Mouse (Mus musculus) neural tube, postnatal 0 days (tissue): ENCODE data around the gene Nars2. TPM values are rescaled to one million over a fixed set of nuclear protein-coding genes. Genes with fewer than 3 reads are reported as not detected.

ENCODE experiments used
- polyA plus RNA-seq: library from polyadenylated mRNA; unstranded; fragments of >200 nt; fragmentation: Nextera tagmentation; extraction: Ambion mirVana; gene quantifications from 2 replicates; pipeline ENCODE4 v1.2.1, GENCODE M21; 2015

The Nars2 gene
- polyA plus RNA-seq, result 13.8 and 15.8 TPM in 2 replicates

DNA sequence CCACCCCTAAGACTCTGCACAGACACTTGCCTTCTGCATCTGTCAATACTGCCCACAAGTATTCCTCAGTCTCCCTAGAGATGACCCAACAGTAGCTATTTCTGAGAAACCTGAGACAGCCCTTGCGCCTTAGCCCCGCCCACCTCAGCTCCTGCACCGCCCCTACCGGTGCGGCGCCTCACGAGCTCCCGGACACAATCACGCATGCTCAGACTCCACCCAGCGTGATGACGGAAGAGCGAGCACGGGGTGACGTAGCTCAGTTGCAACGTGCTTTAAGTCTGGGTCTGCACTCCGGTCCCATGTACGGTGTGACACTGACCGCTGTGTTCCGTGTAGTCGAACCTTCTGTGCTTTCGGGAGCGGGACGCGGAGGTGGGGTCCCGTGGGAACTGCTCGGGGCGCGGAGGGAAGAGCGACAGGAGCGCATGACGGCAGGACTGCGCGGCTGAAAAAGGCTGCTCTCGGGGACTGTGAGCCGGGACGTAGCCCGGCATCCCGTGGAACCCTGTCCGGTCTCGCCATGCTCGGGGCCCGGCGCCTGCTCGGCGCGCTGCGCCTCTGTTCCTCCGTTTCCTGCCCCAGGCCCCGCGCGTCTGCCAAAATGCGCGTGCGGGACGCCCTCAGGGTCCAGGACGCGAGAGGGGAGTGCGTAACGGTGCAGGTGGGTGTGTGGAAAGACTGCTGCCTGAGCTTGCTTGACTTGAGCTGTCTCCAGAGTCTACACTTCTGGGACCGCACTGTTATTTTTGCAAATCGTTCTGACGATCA, at the start of gene Nars2:
Gene Nars2, plus strand, starts transcription at position 225 of the 771 bp plus-strand sequence.

GRCm38 (mm10) chr7:97081242-97081958, 130.1 kb downstream of the Nars2 start, which contains the start of gene Gab2:
TSS of gene Gab2 (plus strand) at chr7:97081586.

Other genes starting within 250 kb of the Nars2 start
- gene Gab2, start 130.1 kb downstream of the Nars2 start, polyA plus RNA-seq, result 9.6 and 10.9 TPM in 2 replicates